Mouse (Mus musculus): Measurements from ENCODE around the gene Rab7.

GRCm38 (mm10) chr6:88071216-88071615, 26.1 kb upstream of the Rab7 start:
- TF ChIP-seq POLR2A (IDR thresholded peaks at IDR 0.05; ENCODE audit: extremely low read depth, insufficient read depth, low read length) (no peak), CTCF (IDR thresholded peaks at IDR 0.05; ENCODE audit: extremely low read depth, insufficient read depth, low read length) (no peak)
